Mouse (Mus musculus) testis, adult 2 months (tissue): Measurements from ENCODE around the gene Fcgr3. TPM values are rescaled to one million over a fixed set of nuclear protein-coding genes. Genes with fewer than 3 reads are reported as not detected.
"Not testable (repeated sequence)": the region's sequence is repeated elsewhere in the genome, so short reads cannot be mapped to it uniquely, and the experiment has no call there.

Source experiments
- H3K27ac ChIP-seq: fragments of 200-500 bp; 2 replicates; pipeline ENCODE4 v1.5.1; 2012; ENCODE audit warnings: low read depth, low read length; ENCODE audit not compliant: control insufficient read depth, insufficient read depth
- H3K27me3 ChIP-seq: fragments of 200-500 bp; 2 replicates; pipeline ENCODE4 v1.6.1; 2012; ENCODE audit warnings: mild to moderate bottlenecking, low read length, moderate library complexity; ENCODE audit not compliant: control insufficient read depth, insufficient read depth
- H3K36me3 ChIP-seq: fragments of 200-500 bp; 2 replicates; pipeline ENCODE4 v1.6.1; 2012; ENCODE audit warnings: mild to moderate bottlenecking, low read length; ENCODE audit not compliant: control insufficient read depth, insufficient read depth
- H3K4me1 ChIP-seq: fragments of 200-500 bp; 2 replicates; pipeline ENCODE4 v1.6.1; 2012; ENCODE audit warnings: low read length; ENCODE audit not compliant: control insufficient read depth, insufficient read depth
- H3K4me3 ChIP-seq: fragments of 200-500 bp; 2 replicates; pipeline ENCODE4 v1.5.1; 2012; ENCODE audit warnings: low read depth, mild to moderate bottlenecking, low read length, moderate library complexity, mixed read lengths; ENCODE audit not compliant: control insufficient read depth
- CTCF ChIP-seq: fragments of 200-500 bp; IDR thresholded peaks from 2 replicates; pipeline ENCODE4 v1.5.1; 2012; ENCODE audit warnings: low read depth, mild to moderate bottlenecking, inconsistent platforms, low read length, moderate library complexity; ENCODE audit not compliant: control insufficient read depth, insufficient read depth, insufficient replicate concordance
- POLR2A ChIP-seq: fragments of 200-500 bp; IDR thresholded peaks from 2 replicates; pipeline ENCODE4 v1.6.1; 2012; ENCODE audit warnings: low read depth, mild to moderate bottlenecking, inconsistent platforms, low read length, moderate library complexity; ENCODE audit not compliant: control insufficient read depth
- polyA plus RNA-seq: library from polyadenylated mRNA; depleted of rRNA; stranded (reverse); fragments of >200 nt; gene quantifications from 2 replicates; pipeline ENCODE4 v1.2.3, GENCODE M21; 2012

Fcgr3 gene
- polyA plus RNA-seq, 1 experiment: 30.9 TPM

GRCm38 (mm10) chr1:171096110-171096964 lies 31.6 kb upstream of the Fcgr3 start:
- H3K36me3 ChIP-seq: no peaks in the 10 kb centered on the region
- H3K4me3 ChIP-seq: no peak overlapping the region
- no peak for TF ChIP-seq POLR2A
- no peak for TF ChIP-seq CTCF
- peaks cover 2% of the 10 kb centered on the region; the same call in 1 of the 2 replicates for H3K4me1 ChIP-seq
- H3K27me3 ChIP-seq: no peaks in the 10 kb centered on the region
- H3K27ac ChIP-seq: no peak overlapping the region

- no peak for TF ChIP-seq CTCF
- Histone ChIP-seq H3K36me3 (no peaks in the 10 kb centered on the region), H3K27ac (no peak overlapping the region), H3K4me3 (no peak overlapping the region), H3K27me3 (no peaks in the 10 kb centered on the region), H3K4me1 (peaks cover 2% of the 10 kb centered on the region; the same call in 1 of the 2 replicates)
Observed at GRCm38 (mm10) chr1:171094424-171094823, 29.7 kb upstream of the Fcgr3 start.

- TF ChIP-seq CTCF (no peak), POLR2A (no peak)
- Histone ChIP-seq H3K36me3 (no peaks in the 10 kb centered on the region), H3K27me3 (no peaks in the 10 kb centered on the region), H3K27ac (no peak overlapping the region), H3K4me1 (peaks cover 3% of the 10 kb centered on the region; the same call in 1 of the 2 replicates), H3K4me3 (no peak overlapping the region)
Observed at GRCm38 (mm10) chr1:171090761-171091160, 26.0 kb upstream of the Fcgr3 start.

- Histone ChIP-seq H3K4me3 (no peak overlapping the region), H3K36me3 (no peaks in the 10 kb centered on the region), H3K27me3 (no peaks in the 10 kb centered on the region), H3K4me1 (peaks cover 4% of the 10 kb centered on the region; the same call in 1 of the 2 replicates), H3K27ac (no peak overlapping the region)
- TF ChIP-seq POLR2A (no peak), CTCF (no peak)
Observed at GRCm38 (mm10) chr1:171089891-171090290, 25.2 kb upstream of the Fcgr3 start.

GRCm38 (mm10) chr1:171088237-171088869 lies 23.6 kb upstream of the Fcgr3 start:
- not testable (repeated sequence) for H3K4me3 ChIP-seq, H3K4me1 ChIP-seq, H3K27me3 ChIP-seq, H3K27ac ChIP-seq, H3K36me3 ChIP-seq

- Histone ChIP-seq H3K27me3 (no peaks in the 10 kb centered on the region), H3K4me3 (no peak overlapping the region), H3K27ac (no peak overlapping the region), H3K4me1 (peaks cover 4% of the 10 kb centered on the region; the same call in 1 of the 2 replicates), H3K36me3 (no peaks in the 10 kb centered on the region)
- no peak for TF ChIP-seq CTCF
- TF ChIP-seq POLR2A: no peak
Observed at GRCm38 (mm10) chr1:171085718-171086117, 21.0 kb upstream of the Fcgr3 start.

- not testable (repeated sequence) for H3K4me1 ChIP-seq, H3K36me3 ChIP-seq, H3K27me3 ChIP-seq, H3K4me3 ChIP-seq, H3K27ac ChIP-seq
Observed at GRCm38 (mm10) chr1:171081512-171082231, 16.9 kb upstream of the Fcgr3 start.

GRCm38 (mm10) chr1:171079825-171080224 lies 15.1 kb upstream of the Fcgr3 start:
- not testable (repeated sequence) for H3K27ac ChIP-seq, H3K4me3 ChIP-seq, H3K27me3 ChIP-seq, H3K36me3 ChIP-seq, H3K4me1 ChIP-seq

GRCm38 (mm10) chr1:171079345-171079744 lies 14.6 kb upstream of the Fcgr3 start:
- H3K4me3 ChIP-seq, H3K27ac ChIP-seq, H3K27me3 ChIP-seq, H3K4me1 ChIP-seq, H3K36me3 ChIP-seq: not testable (repeated sequence)

GRCm38 (mm10) chr1:171078419-171078818 lies 13.7 kb upstream of the Fcgr3 start:
- H3K4me3 ChIP-seq, H3K27ac ChIP-seq, H3K27me3 ChIP-seq: not testable (repeated sequence)

More at GRCm38 (mm10) chr1:171078419-171078818, 13.7 kb upstream of the Fcgr3 start:
- not testable (repeated sequence) for H3K4me1 ChIP-seq, H3K36me3 ChIP-seq
